Mouse (Mus musculus): ENCODE results near the gene Tas2r144. TPM values are rescaled to one million over a fixed set of nuclear protein-coding genes. Genes with fewer than 3 reads are reported as not detected.

The Tas2r144 gene
- polyA plus RNA-seq (2014; fragmentation: Illumina TruSeq; extraction: RNeasy Lipid Tissue Mini Kit (QIAGEN cat#74804); ENCODE audit: low replicate concordance): not detected

GRCm38 (mm10) chr6:42215028-42215427, at the start of gene Tas2r144:
Tas2r144 (plus strand) TSS chr6:42215328.

DNA sequence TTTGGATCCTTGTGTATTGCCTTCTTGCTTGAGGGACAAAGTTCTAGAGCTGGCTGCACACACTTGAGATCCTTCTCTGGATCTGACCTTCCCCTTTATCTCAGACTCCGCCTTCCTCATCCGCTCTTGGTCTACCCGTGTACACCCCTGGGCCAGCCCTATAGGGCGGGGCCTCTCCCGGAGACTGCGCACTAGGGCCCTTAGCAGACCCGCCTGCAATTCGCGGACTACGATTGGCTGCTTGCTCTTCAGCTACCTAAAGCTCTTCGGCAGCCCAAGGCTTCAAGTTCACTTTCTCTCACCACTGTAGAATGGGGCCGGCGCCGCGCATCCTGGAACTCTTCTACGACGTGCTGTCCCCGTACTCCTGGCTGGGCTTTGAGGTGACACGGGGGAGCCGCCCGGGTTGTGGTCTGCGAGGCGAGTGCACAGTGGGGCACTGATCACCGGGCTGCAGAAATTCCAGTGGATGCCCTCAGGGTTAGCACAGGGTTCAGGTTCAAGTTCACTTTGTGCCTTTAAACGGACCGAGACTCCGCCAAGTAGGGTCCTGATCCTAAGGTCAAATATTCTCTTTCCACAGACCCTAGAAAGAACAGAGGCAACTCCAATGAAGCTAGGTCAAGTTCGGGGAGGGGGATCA, 30.7 kb downstream of the Tas2r144 start, which contains the start of gene Gstk1:
Gstk1 (plus strand) TSS at position 225 of the 643 bp plus-strand sequence.

DNA sequence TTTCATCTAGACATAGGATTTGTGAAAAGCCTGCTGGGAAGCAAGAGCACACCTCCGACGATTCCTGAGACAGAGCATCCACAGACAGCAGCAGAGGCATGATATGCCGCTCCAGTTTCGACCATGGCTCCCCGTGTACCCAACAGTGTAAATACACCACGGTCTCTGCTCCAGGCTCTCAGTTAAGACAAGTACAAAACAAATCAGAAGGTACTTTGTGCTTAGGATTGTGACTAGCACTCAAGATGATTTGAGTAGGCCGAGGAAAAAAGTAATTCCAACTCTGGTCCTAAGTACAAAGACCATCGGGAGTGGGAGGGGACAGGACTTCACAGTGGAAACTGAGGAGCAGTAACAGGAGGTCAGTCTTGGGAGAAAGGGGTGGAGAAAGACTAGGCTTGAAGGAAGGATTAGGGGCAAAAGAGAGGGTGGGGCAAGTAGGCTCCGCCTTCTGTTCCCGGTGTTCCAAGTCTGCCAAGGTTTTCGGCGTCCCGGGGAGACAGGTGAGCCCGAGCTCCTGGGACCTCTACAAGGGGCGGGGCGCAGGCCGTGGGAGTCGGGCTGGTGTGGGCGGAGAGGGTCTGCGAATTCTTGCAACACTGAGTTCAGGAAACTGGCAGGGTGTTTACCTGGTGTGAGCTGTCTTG, 46.5 kb downstream of the Tas2r144 start, which contains the start of gene Tmem139:
Tmem139 (plus strand) TSS at position 447 of the 647 bp plus-strand sequence.

DNA sequence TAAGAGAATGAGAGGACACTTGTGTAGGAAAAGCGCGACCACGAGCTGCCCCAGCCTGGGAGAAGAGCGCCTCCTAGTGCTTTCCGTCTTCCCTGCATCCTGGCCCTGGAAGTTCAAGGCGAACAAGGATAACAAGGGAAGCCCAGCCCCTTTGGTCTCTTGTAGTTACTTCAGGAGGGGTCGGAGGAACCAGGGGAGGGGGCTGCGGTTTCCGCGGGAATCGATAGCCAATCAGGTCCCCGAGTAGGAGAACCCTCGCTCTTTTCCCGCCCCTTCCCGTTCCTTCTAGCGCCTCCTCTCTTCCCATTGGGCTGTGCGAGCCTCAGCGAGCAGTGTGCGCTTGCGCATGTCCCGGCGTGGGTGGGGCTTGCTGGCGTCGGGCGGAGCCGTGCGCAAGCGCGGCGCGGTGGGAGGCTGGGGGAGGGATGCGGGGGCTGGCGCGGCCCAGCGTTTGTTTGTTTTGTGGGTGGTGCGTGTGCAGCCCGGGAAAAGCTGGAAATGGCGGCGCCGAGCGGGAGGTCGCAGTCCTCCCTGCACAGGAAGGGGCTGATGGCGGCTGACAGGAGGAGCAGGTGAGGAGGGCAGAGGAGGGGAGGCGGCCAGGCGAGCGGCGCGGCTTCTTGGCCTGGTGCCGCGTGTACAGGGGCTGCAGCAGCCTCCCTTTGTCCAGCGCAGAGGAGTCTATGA, 49.6 kb downstream of the Tas2r144 start, which contains the start of gene Casp2:
Casp2 (plus strand) TSS at position 360 of the 687 bp plus-strand sequence.

Other genes starting within 250 kb of the Tas2r144 start
- not detected for gene Sval3, start 247.2 kb upstream of the Tas2r144 start, polyA plus RNA-seq (2014; fragmentation: Illumina TruSeq; extraction: RNeasy Lipid Tissue Mini Kit (QIAGEN cat#74804); ENCODE audit: low replicate concordance)
- not detected for gene Sva, start 176.9 kb upstream of the Tas2r144 start, polyA plus RNA-seq (2014; fragmentation: Illumina TruSeq; extraction: RNeasy Lipid Tissue Mini Kit (QIAGEN cat#74804); ENCODE audit: low replicate concordance)
- not detected for gene Tas2r139, start 74.4 kb upstream of the Tas2r144 start, polyA plus RNA-seq (2014; fragmentation: Illumina TruSeq; extraction: RNeasy Lipid Tissue Mini Kit (QIAGEN cat#74804); ENCODE audit: low replicate concordance)
- 48.8 TPM for gene Gstk1, start 30.6 kb downstream of the Tas2r144 start, polyA plus RNA-seq (2014; fragmentation: Illumina TruSeq; extraction: RNeasy Lipid Tissue Mini Kit (QIAGEN cat#74804); ENCODE audit: low replicate concordance)
- 54.1 TPM for gene Tmem139, start 46.6 kb downstream of the Tas2r144 start, polyA plus RNA-seq (2014; fragmentation: Illumina TruSeq; extraction: RNeasy Lipid Tissue Mini Kit (QIAGEN cat#74804); ENCODE audit: low replicate concordance)
- gene Casp2, start 49.7 kb downstream of the Tas2r144 start, polyA plus RNA-seq (2014; fragmentation: Illumina TruSeq; extraction: RNeasy Lipid Tissue Mini Kit (QIAGEN cat#74804); ENCODE audit: low replicate concordance): 67.1 TPM
- gene Clcn1, start 71.4 kb downstream of the Tas2r144 start, polyA plus RNA-seq (2014; fragmentation: Illumina TruSeq; extraction: RNeasy Lipid Tissue Mini Kit (QIAGEN cat#74804); ENCODE audit: low replicate concordance): 0.15 TPM
- 0.15 TPM for gene Fam131b, start 109.3 kb downstream of the Tas2r144 start, polyA plus RNA-seq (2014; fragmentation: Illumina TruSeq; extraction: RNeasy Lipid Tissue Mini Kit (QIAGEN cat#74804); ENCODE audit: low replicate concordance)
- 0.85 TPM for gene Zyx, start 134.3 kb downstream of the Tas2r144 start, polyA plus RNA-seq (2014; fragmentation: Illumina TruSeq; extraction: RNeasy Lipid Tissue Mini Kit (QIAGEN cat#74804); ENCODE audit: low replicate concordance)
- gene Epha1, start 157.9 kb downstream of the Tas2r144 start, polyA plus RNA-seq (2014; fragmentation: Illumina TruSeq; extraction: RNeasy Lipid Tissue Mini Kit (QIAGEN cat#74804); ENCODE audit: low replicate concordance): 7.2 TPM
- gene Tas2r143, start 184.9 kb downstream of the Tas2r144 start, polyA plus RNA-seq (2014; fragmentation: Illumina TruSeq; extraction: RNeasy Lipid Tissue Mini Kit (QIAGEN cat#74804); ENCODE audit: low replicate concordance): not detected
- not detected for gene Tas2r135, start 190.1 kb downstream of the Tas2r144 start, polyA plus RNA-seq (2014; fragmentation: Illumina TruSeq; extraction: RNeasy Lipid Tissue Mini Kit (QIAGEN cat#74804); ENCODE audit: low replicate concordance)
- not detected for gene Tas2r126, start 219.2 kb downstream of the Tas2r144 start, polyA plus RNA-seq (2014; fragmentation: Illumina TruSeq; extraction: RNeasy Lipid Tissue Mini Kit (QIAGEN cat#74804); ENCODE audit: low replicate concordance)
- not detected for gene Olfr458, start 249.9 kb downstream of the Tas2r144 start, polyA plus RNA-seq (2014; fragmentation: Illumina TruSeq; extraction: RNeasy Lipid Tissue Mini Kit (QIAGEN cat#74804); ENCODE audit: low replicate concordance)